Mouse (Mus musculus) hindbrain, embryonic 11.5 days (tissue): ENCODE measurements around the gene Gm4631. TPM values are rescaled to one million over a fixed set of nuclear protein-coding genes. Genes with fewer than 3 reads are reported as not detected.
"Not testable (repeated sequence)": the region's sequence is repeated elsewhere in the genome, so short reads cannot be mapped to it uniquely, and the experiment has no call there.

Experiments
- ATAC-seq: fragments of 200-750 bp; cut with Nextera tagmentation; 2 replicates; pipeline ENCODE4 v1.8.0; 2017; ENCODE audit warnings: mild to moderate bottlenecking, moderate TSS enrichment, moderate library complexity; ENCODE audit not compliant: low FRiP score
- DNase-seq: peaks from one replicate; pipeline ENCODE4 v3.0.0-alpha.2; 2015; ENCODE audit warnings: low spot score
- H3K27ac ChIP-seq: fragments of 300-500 bp; sonication (generic); 2 replicates; pipeline ENCODE4 v1.5.1; 2014; ENCODE audit warnings: mild to moderate bottlenecking, low read depth, low read length
- H3K27me3 ChIP-seq: fragments of 300-500 bp; sonication (generic); 2 replicates; pipeline ENCODE4 v1.6.1; 2014; ENCODE audit warnings: mild to moderate bottlenecking, low read length, moderate library complexity, mixed read lengths; ENCODE audit not compliant: control insufficient read depth, insufficient read depth
- H3K36me3 ChIP-seq: fragments of 300-500 bp; sonication (generic); 2 replicates; pipeline ENCODE4 v1.6.1; 2014; ENCODE audit warnings: mild to moderate bottlenecking, low read length, moderate library complexity, mixed read lengths; ENCODE audit not compliant: control insufficient read depth, insufficient read depth
- H3K4me1 ChIP-seq: fragments of 300-500 bp; sonication (generic); replicated peaks from 2 replicates; pipeline ENCODE4 v1.6.1; 2014; ENCODE audit warnings: low read length, mixed read lengths; ENCODE audit not compliant: control insufficient read depth, insufficient read depth
- H3K4me2 ChIP-seq: fragments of 300-500 bp; sonication (generic); replicated peaks from 2 replicates; pipeline ENCODE4 v1.6.1; 2014; ENCODE audit warnings: mild to moderate bottlenecking, low read depth, low read length
- H3K4me3 ChIP-seq: fragments of 300-500 bp; sonication (generic); 2 replicates; pipeline ENCODE4 v1.5.1; 2014; ENCODE audit warnings: low read depth, low read length
- H3K9ac ChIP-seq: fragments of 300-500 bp; sonication (generic); 2 replicates; pipeline ENCODE4 v1.6.1; 2014; ENCODE audit warnings: low read depth, low read length
- H3K9me3 ChIP-seq: fragments of 300-500 bp; sonication (generic); 2 replicates; pipeline ENCODE4 v1.6.1; 2016; ENCODE audit warnings: low read length; ENCODE audit not compliant: control insufficient read depth
- WGBS: fragments of 180-500 bp; shearing (Covaris S2); extraction: QIAGEN DNeasy Blood & Tissue Kit; methylation state at CpG from one replicate; pipeline ENCODE4 v1.1.7; 2014; 5-methylcytosine and 5-hydroxymethylcytosine counted together
- polyA plus RNA-seq: library from polyadenylated mRNA; unstranded; fragments of >200 nt; fragmentation: Nextera tagmentation; extraction: Ambion mirVana; gene quantifications from 2 replicates; pipeline ENCODE4 v1.2.1, GENCODE M21; 2014

The Gm4631 gene
- 24.0 and 25.1 TPM in 2 replicates for polyA plus RNA-seq

DNA sequence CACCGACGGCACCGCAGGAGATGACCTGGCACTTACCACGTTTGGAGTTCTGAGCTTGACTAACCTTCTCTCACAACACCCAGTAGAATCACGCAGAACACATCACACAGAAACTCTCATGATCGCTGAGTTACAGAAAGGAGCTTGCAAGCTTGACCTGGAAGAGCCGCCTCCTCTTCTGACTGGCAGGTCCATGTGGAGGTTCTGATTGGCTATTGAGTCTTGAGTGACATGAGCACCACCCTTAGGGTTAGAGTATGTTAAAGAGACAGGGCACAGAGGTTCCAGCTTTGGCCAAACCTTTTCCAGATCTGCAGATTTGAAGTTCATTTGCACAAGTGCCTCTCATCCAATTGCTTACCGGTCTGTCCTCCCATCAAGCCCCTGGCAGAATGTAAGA, at the start of gene Gm4631:
Gene Gm4631, minus strand, starts transcription at position 101 of the 400 bp plus-strand sequence.
- no CpG with 5 or more reads among the region's 8 CpGs for WGBS
- H3K27ac ChIP-seq, H3K9ac ChIP-seq, ATAC-seq, DNase-seq, H3K36me3 ChIP-seq, H3K9me3 ChIP-seq, H3K4me3 ChIP-seq, H3K27me3 ChIP-seq, H3K4me1 ChIP-seq, H3K4me2 ChIP-seq: not testable (repeated sequence)

DNA sequence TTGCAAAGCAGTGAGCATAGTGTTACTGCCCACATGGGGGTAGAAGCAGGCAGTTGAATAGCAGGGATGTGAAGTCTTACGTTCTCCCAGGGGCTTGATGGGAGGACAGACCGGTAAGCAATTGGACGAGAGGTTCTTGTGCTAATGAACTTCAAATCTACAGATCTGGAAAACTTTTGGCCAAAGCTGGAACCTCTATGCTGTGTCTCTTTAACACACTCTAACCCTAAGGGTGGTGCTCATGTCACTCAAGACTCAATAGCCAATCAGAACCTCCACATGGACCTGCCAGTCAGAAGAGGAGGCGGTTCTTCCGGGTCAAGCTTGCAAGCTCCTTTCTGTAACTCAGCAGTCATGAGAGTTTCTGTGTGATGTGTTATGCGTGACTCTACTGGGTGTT, 34.1 kb upstream of the Gm4631 start, which contains the start of gene Zfp968:
Gene Zfp968, plus strand, starts transcription at position 301 of the 400 bp plus-strand sequence.
- not testable (repeated sequence) for DNase-seq, ATAC-seq, H3K9me3 ChIP-seq, H3K36me3 ChIP-seq, H3K27ac ChIP-seq, H3K27me3 ChIP-seq, H3K4me1 ChIP-seq, H3K4me3 ChIP-seq, H3K4me2 ChIP-seq, H3K9ac ChIP-seq
- WGBS = no CpG with 5 or more reads among the region's 6 CpGs

DNA sequence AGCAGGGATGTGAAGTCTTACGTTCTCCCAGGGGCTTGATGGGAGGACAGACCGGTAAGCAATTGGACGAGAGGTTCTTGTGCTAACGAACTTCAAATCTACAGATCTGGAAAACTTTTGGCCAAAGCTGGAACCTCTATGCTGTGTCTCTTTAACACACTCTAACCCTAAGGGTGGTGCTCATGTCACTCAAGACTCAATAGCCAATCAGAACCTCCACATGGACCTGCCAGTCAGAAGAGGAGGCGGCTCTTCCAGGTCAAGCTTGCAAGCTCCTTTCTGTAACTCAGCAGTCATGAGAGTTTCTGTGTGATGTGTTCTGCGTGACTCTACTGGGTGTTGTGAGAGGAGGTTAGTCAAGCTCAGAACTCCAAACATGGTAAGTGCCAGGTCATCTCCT, 63.2 kb downstream of the Gm4631 start, which contains the start of gene Gm14440:
Gene Gm14440, plus strand, starts transcription at position 301 of the 400 bp plus-strand sequence.
- not testable (repeated sequence) for DNase-seq, H3K4me3 ChIP-seq, H3K27me3 ChIP-seq, H3K27ac ChIP-seq, H3K4me1 ChIP-seq, H3K4me2 ChIP-seq, H3K36me3 ChIP-seq, H3K9me3 ChIP-seq, ATAC-seq, H3K9ac ChIP-seq
- WGBS = no CpG with 5 or more reads among the region's 6 CpGs

Other genes with a start within 250 kb of the Gm4631 start
- 6.5 and 7.7 TPM in 2 replicates for gene Gm14399, start 196.2 kb downstream of the Gm4631 start, polyA plus RNA-seq
- gene Gm14443, start 162.3 kb downstream of the Gm4631 start, polyA plus RNA-seq = 0.78 and 0.88 TPM in 2 replicates
- 5.9 and 9.8 TPM in 2 replicates for gene Gm14391, start 131.3 kb downstream of the Gm4631 start, polyA plus RNA-seq
- 2.6 and 5.5 TPM in 2 replicates for gene Gm14440, start 63.1 kb downstream of the Gm4631 start, polyA plus RNA-seq
- 4.2 and 6.7 TPM in 2 replicates for gene Zfp968, start 34.2 kb upstream of the Gm4631 start, polyA plus RNA-seq
- gene Gm4724, start 97.6 kb upstream of the Gm4631 start, polyA plus RNA-seq = 23.8 and 32.8 TPM in 2 replicates
- gene Zfp965, start 131.8 kb upstream of the Gm4631 start, polyA plus RNA-seq = 5.9 and 7.2 TPM in 2 replicates